27 mouse cellular contexts compared by ENCODE assay signal in the genomic region with DNA sequence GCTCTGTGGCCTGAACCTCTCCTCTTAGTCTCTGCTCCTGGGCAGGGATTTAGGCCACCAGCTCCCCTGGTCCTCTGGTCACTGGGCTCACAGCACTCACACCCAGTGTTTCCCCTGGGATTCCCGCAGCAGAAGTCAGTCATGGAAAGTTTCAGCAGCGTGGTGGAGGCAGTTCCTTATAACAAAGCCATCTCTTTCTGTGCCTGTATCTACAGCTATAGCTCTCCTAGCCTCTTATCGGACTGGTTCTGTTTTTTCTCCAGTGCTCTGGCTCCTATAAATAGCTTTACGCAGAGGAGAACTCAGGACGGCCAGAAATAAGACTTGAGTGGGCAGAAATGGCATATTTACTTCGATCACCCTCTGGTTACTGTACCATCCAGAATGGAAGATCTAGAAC. TPM values are rescaled to one million over a fixed set of nuclear protein-coding genes. Genes with fewer than 3 reads are reported as not detected.
DNase-seq lines count a peak whose midpoint lies in the region; ATAC-seq and TF ChIP-seq lines count a peak whose summit lies in the region.
"Had no signal": no experiment of that assay in that cellular context is flagged by ENCODE, and none has a peak within 500 bp of the region (broad histone marks: within the 10 kb centered on the region; RNA-seq: fewer than 3 reads in every experiment).

No protein-coding gene starts in this region.

- peak overlapping the region; percentile 17; the same call in 1 of the 2 replicates for H3K4me2 ChIP-seq in heart, embryonic 16.5 days (ENCODE audit: low read depth, low read length)
- H3K4me2 ChIP-seq: embryonic facial prominence, embryonic 12.5 days; hindbrain, embryonic 14.5 days; lung, embryonic 15.5 days; midbrain, embryonic 15.5 days; stomach, embryonic 15.5 days had no signal

- no peak for TF ChIP-seq POLR2A in heart, adult 2 months (IDR thresholded peaks at IDR 0.05; ENCODE audit: insufficient read depth, low read depth, low read length)
- no peak for TF ChIP-seq POLR2A in MEL (IDR thresholded peaks at IDR 0.05; ENCODE audit: control insufficient read depth in 1 of 2, insufficient read depth in 1 of 2, low read depth in 1 of 2, low read length in 2 of 2, poor library complexity in 1 of 2)

- no peaks in the 10 kb centered on the region for H3K36me3 ChIP-seq in heart, adult 2 months (ENCODE audit: control insufficient read depth, insufficient read depth, low read length)
- no peaks in the 10 kb centered on the region for H3K36me3 ChIP-seq in MEL (ENCODE audit: control insufficient read depth in 1 of 2, insufficient read depth in 2 of 2, low read length in 2 of 2)
- H3K36me3 ChIP-seq in heart, embryonic 10.5 days = no peaks in the 10 kb centered on the region
- no peaks in the 10 kb centered on the region for H3K36me3 ChIP-seq in heart, embryonic 16.5 days (ENCODE audit: control insufficient read depth, insufficient read depth)
- H3K36me3 ChIP-seq: embryonic facial prominence, embryonic 12.5 days; G1E; lung, embryonic 15.5 days; midbrain, embryonic 15.5 days; stomach, embryonic 15.5 days had no signal

- TF ChIP-seq CTCF in heart, adult 2 months (IDR thresholded peaks at IDR 0.05) = no peak
- TF ChIP-seq CTCF in MEL (IDR thresholded peaks at IDR 0.05 in 2 of 3, conservative IDR thresholded peaks at IDR 0.05 in 1 of 3; ENCODE audit: control insufficient read depth in 1 of 3, insufficient read depth in 1 of 3, low read depth in 2 of 3, low read length in 3 of 3, poor library complexity in 1 of 3, severe bottlenecking in 1 of 3) = no peak

- H3K9ac ChIP-seq in heart, adult 2 months (ENCODE audit: low read depth, low read length) = 0 out of 2 replicates have a peak overlapping the region, but pooled peaks have one; percentile 1
- no peak overlapping the region for H3K9ac ChIP-seq in MEL (ENCODE audit: control insufficient read depth, low read depth, low read length, poor library complexity, severe bottlenecking)
- peak overlapping the region; percentile 58; the same call in 1 of the 2 replicates for H3K9ac ChIP-seq in heart, embryonic 16.5 days (ENCODE audit: low read length)
- H3K9ac ChIP-seq: embryonic facial prominence, embryonic 12.5 days; hindbrain, embryonic 14.5 days; liver, embryonic 14.5 days; lung, embryonic 15.5 days; midbrain, embryonic 15.5 days; stomach, embryonic 15.5 days had no signal

- intact Hi-C loops in heart, adult 2 months (cut with DNase I) = loop anchor here (10.0 kb wide), 1 partner anchor 66 kb away; no protein-coding TSS in a partner anchor

- peak; percentile 74 for ATAC-seq in heart, embryonic 16.5 days (replicated peaks; ENCODE audit: extremely low read depth, insufficient read depth, low FRiP score)
- no peak for ATAC-seq in megakaryocyte, adult 5-6 weeks (ENCODE audit: poor library complexity, severe bottlenecking)
- ATAC-seq: activated CD4-positive, CD25-positive, alpha-beta regulatory T cell, adult 4 months; midbrain, embryonic 15.5 days had no signal

- peak overlapping the region; percentile 72 for H3K27ac ChIP-seq in heart, adult 2 months
- no peak overlapping the region for H3K27ac ChIP-seq in MEL (ENCODE audit: control insufficient read depth, low read depth, low read length)
- peak overlapping the region; percentile 81 for H3K27ac ChIP-seq in heart, embryonic 10.5 days
- H3K27ac ChIP-seq in heart, embryonic 16.5 days (ENCODE audit: low read length) = peak overlapping the region; percentile 88
- H3K27ac ChIP-seq: embryonic facial prominence, embryonic 12.5 days; gastrocnemius, adult 2 months; hindbrain, embryonic 14.5 days; layer of hippocampus, adult 2 months; liver, embryonic 14.5 days; lung, embryonic 15.5 days; midbrain, embryonic 15.5 days; stomach, embryonic 15.5 days had no signal

- H3K27me3 ChIP-seq in heart, adult 2 months (ENCODE audit: control insufficient read depth, insufficient read depth, low read length) = no peaks in the 10 kb centered on the region
- peaks cover 0 to under 1% of the 10 kb centered on the region in 2 experiments; a peak in 2 of 4 replicates for H3K27me3 ChIP-seq in MEL (ENCODE audit: control insufficient read depth in 1 of 2, insufficient read depth in 2 of 2, low read length in 2 of 2)
- no peaks in the 10 kb centered on the region for H3K27me3 ChIP-seq in heart, embryonic 10.5 days (ENCODE audit: insufficient read depth, poor library complexity, severe bottlenecking)
- H3K27me3 ChIP-seq in heart, embryonic 16.5 days (ENCODE audit: control insufficient read depth, insufficient read depth, low read length) = no peaks in the 10 kb centered on the region
- H3K27me3 ChIP-seq: embryonic facial prominence, embryonic 12.5 days; lung, embryonic 15.5 days; midbrain, embryonic 15.5 days; stomach, embryonic 15.5 days had no signal

- H3K9me3 ChIP-seq in MEL (replicated peaks; ENCODE audit: insufficient read depth, low read length) = no peaks in the 10 kb centered on the region
- no peaks in the 10 kb centered on the region for H3K9me3 ChIP-seq in heart, embryonic 10.5 days
- H3K9me3 ChIP-seq in heart, embryonic 16.5 days (replicated peaks; ENCODE audit: control insufficient read depth, low read length) = no peaks in the 10 kb centered on the region
- H3K9me3 ChIP-seq: embryonic facial prominence, embryonic 12.5 days; G1E; lung, embryonic 15.5 days; midbrain, embryonic 15.5 days; stomach, embryonic 15.5 days had no signal

- no peaks in the 10 kb centered on the region for H3K79me2 ChIP-seq in heart, adult 2 months (replicated peaks; ENCODE audit: control insufficient read depth, insufficient read depth, low read length)
- no peaks in the 10 kb centered on the region for H3K79me2 ChIP-seq in MEL (ENCODE audit: control insufficient read depth, insufficient read depth, low read length, poor library complexity)

- H3K4me1 ChIP-seq in heart, adult 2 months (ENCODE audit: control insufficient read depth, insufficient read depth, low read length) = peaks cover 8% of the 10 kb centered on the region
- no peaks in the 10 kb centered on the region; a peak in 1 of 4 replicates for H3K4me1 ChIP-seq in MEL (ENCODE audit: control insufficient read depth in 1 of 2, insufficient read depth in 2 of 2, low read length in 2 of 2)
- peaks cover 33% of the 10 kb centered on the region for H3K4me1 ChIP-seq in heart, embryonic 10.5 days
- peaks cover 20% of the 10 kb centered on the region for H3K4me1 ChIP-seq in heart, embryonic 16.5 days (ENCODE audit: control insufficient read depth, insufficient read depth, low read length)
- H3K4me1 ChIP-seq: embryonic facial prominence, embryonic 12.5 days; midbrain, embryonic 15.5 days had no signal

- no peak overlapping the region for H3K4me3 ChIP-seq in heart, adult 2 months
- H3K4me3 ChIP-seq in MEL (ENCODE audit: control insufficient read depth in 1 of 2, insufficient read depth in 1 of 2, low read depth in 2 of 2, low read length in 2 of 2) = no peak overlapping the region
- no peak overlapping the region for H3K4me3 ChIP-seq in heart, embryonic 10.5 days
- no peak overlapping the region for H3K4me3 ChIP-seq in heart, embryonic 16.5 days (ENCODE audit: low read length)
- H3K4me3 ChIP-seq: embryonic facial prominence, embryonic 12.5 days; gastrocnemius, adult 2 months; layer of hippocampus, adult 2 months; lung, embryonic 15.5 days; midbrain, embryonic 15.5 days; myocyte; stomach, embryonic 15.5 days had no signal

- 29% methylated on average over 6 of the region's 6 CpGs for WGBS in heart, adult 2 months
- WGBS in heart, embryonic 10.5 days = 19% methylated on average over 6 of the region's 6 CpGs
- WGBS in heart, embryonic 16.5 days = 17% methylated on average over 6 of the region's 6 CpGs

- TF ChIP-seq RAD21 in MEL (IDR thresholded peaks at IDR 0.05; ENCODE audit: low read depth, low read length) = no peak

- DNase-seq in heart, adult 2 months = no peak
- no peak for DNase-seq in heart, postnatal 4 days
- DNase-seq in MEL (ENCODE audit: low read depth, low spot score) = peak; percentile 4
- DNase-seq in heart, embryonic 10.5 days (ENCODE audit: low spot score) = no peak
- no peak for DNase-seq in urinary bladder, postnatal 4 days (ENCODE audit: low spot score in 2 of 2)
- DNase-seq in spleen, adult 12 weeks (ENCODE audit: low spot score) = no peak
- DNase-seq: adrenal gland, adult 8-10 months; cerebellum, adult 18-20 months; cerebellum, postnatal 25 days; gastrocnemius, adult 2 months; lung, postnatal 4 days; thymus, adult 18-20 months; thymus, postnatal 36 days had no signal

- TF ChIP-seq EP300 in heart, adult 2 months (IDR thresholded peaks at IDR 0.05; ENCODE audit: insufficient read depth, low read depth, low read length) = no peak
- no peak for TF ChIP-seq EP300 in MEL (IDR thresholded peaks at IDR 0.05; ENCODE audit: low read depth in 1 of 2, low read length in 2 of 2)

TF ChIP-seq in MEL, 35 proteins besides CTCF, POLR2A, EP300 and RAD21 (continues in another document):
- TF ChIP-seq RCOR1 (IDR thresholded peaks at IDR 0.05; ENCODE audit: low read depth, low read length) (no peak), POLR2AphosphoS2 (IDR thresholded peaks at IDR 0.05; ENCODE audit: low read length) (no peak), KAT2A (conservative IDR thresholded peaks at IDR 0.05; ENCODE audit: low read depth, low read length) (no peak), CHD2 (IDR thresholded peaks at IDR 0.05; ENCODE audit: low read length) (no peak), TBP (IDR thresholded peaks at IDR 0.05; ENCODE audit: low read depth, low read length) (no peak), USF2 (IDR thresholded peaks at IDR 0.05; ENCODE audit: borderline replicate concordance in 1 of 2, insufficient read depth in 1 of 2, low read depth in 1 of 2, low read length in 2 of 2) (no peak)

RNA-seq across cellular contexts. Expression of gene Slc13a4, which starts 9.6 kb away (rescaled TPM):
- total RNA-seq in heart, adult 2 months (2021) = not detected
- polyA plus RNA-seq in heart, adult 2 months (2012; rRNA removed) = 0.53 and 0.70 TPM in 2 replicates
- under 1 TPM; 0.14 to 0.19 TPM for total RNA-seq in heart, postnatal 4 days (2021)
- total RNA-seq in MEL (2012; rRNA removed) = not detected in 2 replicates
- polyA plus RNA-seq in MEL (2012; ENCODE audit: insufficient read depth in 1 of 2, insufficient read length in 2 of 2, low read depth in 1 of 2, low replicate concordance in 2 of 2, missing spikeins in 1 of 2) = under 1 TPM in 1 of 2 experiments, not detected in 1; 0.14 TPM
- polyA plus RNA-seq in heart, embryonic 10.5 days (2016; fragmentation: Nextera tagmentation; extraction: Ambion mirVana) = 2.9 and 3.3 TPM in 2 replicates
- 0.50 and 0.54 TPM in 2 replicates for polyA plus RNA-seq in heart, embryonic 16.5 days (2015; fragmentation: Nextera tagmentation; extraction: Ambion mirVana)
- not detected in 2 replicates for total RNA-seq in megakaryocyte, adult 5-6 weeks (2015)
- 0.22 TPM in 1 of 2 replicates, not detected in the other for total RNA-seq in megakaryocyte, adult 5-6 weeks (2017)
- polyA plus RNA-seq: G1E had no signal

RNA-seq across cellular contexts. Expression of gene Fam180a, which starts 27.6 kb away (rescaled TPM):
- total RNA-seq in heart, adult 2 months (2021) = under 1 TPM; 0.34 to 0.41 TPM
- 0.16 and 0.23 TPM in 2 replicates for polyA plus RNA-seq in heart, adult 2 months (2012; rRNA removed)
- total RNA-seq in heart, postnatal 4 days (2021) = under 1 TPM; 0.43 TPM
- total RNA-seq in MEL (2012; rRNA removed) = not detected in 2 replicates
- polyA plus RNA-seq in MEL (2012; ENCODE audit: insufficient read depth in 1 of 2, insufficient read length in 2 of 2, low read depth in 1 of 2, low replicate concordance in 2 of 2, missing spikeins in 1 of 2) = not detected
- 0.08 and 0.20 TPM in 2 replicates for polyA plus RNA-seq in heart, embryonic 10.5 days (2016; fragmentation: Nextera tagmentation; extraction: Ambion mirVana)
- polyA plus RNA-seq in heart, embryonic 16.5 days (2015; fragmentation: Nextera tagmentation; extraction: Ambion mirVana) = 1.2 and 1.3 TPM in 2 replicates
- total RNA-seq in megakaryocyte, adult 5-6 weeks (2015) = not detected in 2 replicates
- not detected in 2 replicates for total RNA-seq in megakaryocyte, adult 5-6 weeks (2017)
- total RNA-seq: G1E had no signal
- polyA plus RNA-seq: activated CD4-positive, CD25-positive, alpha-beta regulatory T cell, adult 4 months; embryonic facial prominence, embryonic 12.5 days; forebrain, embryonic 11.5 days; G1E; neural tube, embryonic 14.5 days had no signal
